Mouse (Mus musculus) brain, adult 10 weeks (tissue): ENCODE results near the gene Dcaf4. TPM values are rescaled to one million over a fixed set of nuclear protein-coding genes. Genes with fewer than 3 reads are reported as not detected.

Experiments
- polyA plus RNA-seq: library from polyadenylated mRNA; stranded (reverse); fragments of 350-450 nt; fragmentation: Illumina TruSeq; extraction: RNeasy Lipid Tissue Mini Kit (QIAGEN cat#74804); gene quantifications from one replicate; pipeline ENCODE4 v1.2.3, GENCODE M21; 2015; ENCODE audit warnings: low read depth, low replicate concordance

The Dcaf4 gene
- 24.5 TPM for polyA plus RNA-seq

DNA sequence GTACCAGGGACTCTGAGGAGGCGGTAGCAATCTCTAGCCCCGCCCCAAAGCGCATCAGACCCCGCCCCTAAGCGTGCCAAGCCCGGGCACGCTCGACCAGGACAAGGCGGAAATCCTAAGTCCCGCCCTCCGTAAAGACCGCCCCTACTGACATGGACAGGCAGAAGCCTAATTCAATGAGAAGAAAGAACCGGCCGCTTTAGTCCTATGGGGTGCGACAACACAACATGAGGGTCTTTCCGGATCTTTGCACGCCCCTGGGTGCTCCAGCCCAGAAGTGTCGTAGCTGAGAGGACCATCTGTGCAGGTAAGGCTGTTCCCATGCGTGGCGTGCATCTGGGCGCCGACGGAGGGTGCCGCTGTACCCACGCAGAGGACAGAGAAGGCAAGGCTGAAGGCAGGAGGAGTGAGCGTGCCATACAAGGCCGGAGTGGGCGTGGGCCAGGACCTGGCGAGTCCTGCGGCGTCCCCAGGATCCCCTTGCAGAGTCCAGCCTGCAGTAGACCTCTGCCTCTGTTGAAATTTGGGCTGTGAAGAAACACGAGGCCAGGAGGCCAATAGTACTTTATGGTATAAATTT lies at the start of gene Dcaf4:
Dcaf4 (plus strand) TSS at position 156 of the 580 bp plus-strand sequence.

DNA sequence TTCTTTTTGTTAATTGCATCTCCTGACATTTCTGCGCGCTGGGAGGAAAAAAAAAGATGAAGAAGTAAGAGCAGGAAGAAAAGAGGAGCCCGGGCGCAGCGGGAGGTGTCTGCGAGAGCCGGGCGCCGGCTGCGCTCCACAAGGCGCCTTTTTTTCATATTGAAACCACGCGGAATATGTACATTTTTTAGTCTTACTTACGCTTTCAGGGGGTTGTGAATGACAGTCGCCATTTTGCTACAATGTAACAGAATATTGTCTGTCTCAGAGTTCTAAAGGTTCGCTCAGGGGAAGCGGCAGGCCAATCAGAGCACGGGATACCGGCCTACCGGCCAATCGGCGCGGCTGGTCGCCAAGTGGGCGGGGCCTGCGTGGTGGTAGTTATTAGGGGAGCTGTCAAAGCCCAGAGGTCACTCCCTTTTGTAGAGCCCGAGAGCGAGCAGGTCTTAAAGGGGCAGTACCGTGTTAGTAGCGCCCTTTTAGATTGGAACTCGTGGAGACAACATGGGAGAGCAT lies 32.7 kb upstream of the Dcaf4 start, which contains the start of gene Dpf3:
Dpf3 (minus strand) TSS at position 241 of the 516 bp plus-strand sequence.

Other genes starting within 250 kb of the Dcaf4 start
- 5.6 TPM for gene Dpf3, start 32.8 kb upstream of the Dcaf4 start, polyA plus RNA-seq
- gene Zfyve1, start 76.8 kb downstream of the Dcaf4 start, polyA plus RNA-seq: 26.7 TPM
- gene Rbm25, start 110.8 kb downstream of the Dcaf4 start, polyA plus RNA-seq: 78.6 TPM
- 54.5 TPM for gene Psen1, start 167.7 kb downstream of the Dcaf4 start, polyA plus RNA-seq
- 2.4 TPM for gene Papln, start 243.2 kb downstream of the Dcaf4 start, polyA plus RNA-seq